Mouse (Mus musculus): ENCODE results near the gene Kif6. TPM values are rescaled to one million over a fixed set of nuclear protein-coding genes. Genes with fewer than 3 reads are reported as not detected.
A peak's percentile ranks its signal among the peaks of the same experiment; 100 is the strongest.

Gene Kif6
- polyA plus RNA-seq, 1 experiment from 2014 or later = 3.5 TPM

- Histone ChIP-seq H3K9ac (ENCODE audit: low read length) (no peak overlapping the region), H3K27me3 (ENCODE audit: control insufficient read depth, insufficient read depth, low read length) (no peaks in the 10 kb centered on the region), H3K9me3 (ENCODE audit: control insufficient read depth, low read length) (no peaks in the 10 kb centered on the region), H3K4me2 (ENCODE audit: low read depth) (no peak overlapping the region), H3K36me3 (ENCODE audit: control insufficient read depth, insufficient read depth, low read length) (no peaks in the 10 kb centered on the region), H3K27ac (ENCODE audit: low read depth, low read length) (no peak overlapping the region), H3K4me1 (ENCODE audit: control insufficient read depth, insufficient read depth, low read length) (peaks cover 11% of the 10 kb centered on the region), H3K4me3 (ENCODE audit: low read depth, low read length) (no peak overlapping the region)
- whole genome bisulfite sequencing = 29% methylated on average over 5 of the region's 5 CpGs
- DNase-seq (ENCODE audit: low spot score) (peak; percentile 49), ATAC-seq (ENCODE audit: insufficient read depth, low FRiP score, low TSS enrichment) (0 out of 2 replicates have a peak, but pooled peaks have one; percentile 27)
Measured at GRCm38 (mm10) chr17:49816703-49817102, 201.8 kb downstream of the Kif6 start.

- H3K9me3 ChIP-seq (ENCODE audit: control insufficient read depth, low read length) = no peaks in the 10 kb centered on the region
- H3K27me3 ChIP-seq (ENCODE audit: control insufficient read depth, insufficient read depth, low read length) = no peaks in the 10 kb centered on the region
- peaks cover 10% of the 10 kb centered on the region for H3K4me1 ChIP-seq (ENCODE audit: control insufficient read depth, insufficient read depth, low read length)
- no peak overlapping the region for H3K27ac ChIP-seq (ENCODE audit: low read depth, low read length)
- H3K36me3 ChIP-seq (ENCODE audit: control insufficient read depth, insufficient read depth, low read length) = no peaks in the 10 kb centered on the region
- no peak overlapping the region for H3K9ac ChIP-seq (ENCODE audit: low read length)
- H3K4me2 ChIP-seq (ENCODE audit: low read depth) = no peak overlapping the region
- 87% methylated on average over 4 of the region's 4 CpGs for whole genome bisulfite sequencing
- ATAC-seq (ENCODE audit: insufficient read depth, low FRiP score, low TSS enrichment) = no peak
- H3K4me3 ChIP-seq (ENCODE audit: low read depth, low read length) = no peak overlapping the region
- DNase-seq (ENCODE audit: low spot score) = no peak
Measured at GRCm38 (mm10) chr17:49820203-49820602, 205.3 kb downstream of the Kif6 start.

GRCm38 (mm10) chr17:49824142-49824840 lies 209.4 kb downstream of the Kif6 start:
- DNase-seq (ENCODE audit: low spot score) (no peak), ATAC-seq (ENCODE audit: insufficient read depth, low FRiP score, low TSS enrichment) (no peak)
- H3K27ac ChIP-seq (ENCODE audit: low read depth, low read length) = no peak overlapping the region
- no peaks in the 10 kb centered on the region for H3K27me3 ChIP-seq (ENCODE audit: control insufficient read depth, insufficient read depth, low read length)
- WGBS = 74% methylated on average over 6 of the region's 6 CpGs
- no peak overlapping the region for H3K4me3 ChIP-seq (ENCODE audit: low read depth, low read length)
- no peak overlapping the region for H3K9ac ChIP-seq (ENCODE audit: low read length)
- no peak overlapping the region for H3K4me2 ChIP-seq (ENCODE audit: low read depth)
- H3K36me3 ChIP-seq (ENCODE audit: control insufficient read depth, insufficient read depth, low read length) = no peaks in the 10 kb centered on the region
- no peaks in the 10 kb centered on the region for H3K9me3 ChIP-seq (ENCODE audit: control insufficient read depth, low read length)
- no peaks in the 10 kb centered on the region for H3K4me1 ChIP-seq (ENCODE audit: control insufficient read depth, insufficient read depth, low read length)

- no peaks in the 10 kb centered on the region for H3K36me3 ChIP-seq (ENCODE audit: control insufficient read depth, insufficient read depth, low read length)
- no peaks in the 10 kb centered on the region for H3K9me3 ChIP-seq (ENCODE audit: control insufficient read depth, low read length)
- no peaks in the 10 kb centered on the region for H3K4me1 ChIP-seq (ENCODE audit: control insufficient read depth, insufficient read depth, low read length)
- DNase-seq (ENCODE audit: low spot score) (no peak), ATAC-seq (ENCODE audit: insufficient read depth, low FRiP score, low TSS enrichment) (no peak)
- no peak overlapping the region for H3K4me2 ChIP-seq (ENCODE audit: low read depth)
- H3K27ac ChIP-seq (ENCODE audit: low read depth, low read length) = no peak overlapping the region
- WGBS = 86% methylated on average over 7 of the region's 7 CpGs
- H3K27me3 ChIP-seq (ENCODE audit: control insufficient read depth, insufficient read depth, low read length) = no peaks in the 10 kb centered on the region
- H3K9ac ChIP-seq (ENCODE audit: low read length) = no peak overlapping the region
- no peak overlapping the region for H3K4me3 ChIP-seq (ENCODE audit: low read depth, low read length)
Measured at GRCm38 (mm10) chr17:49824841-49825450, 210.0 kb downstream of the Kif6 start.

GRCm38 (mm10) chr17:49825831-49826230 lies 210.9 kb downstream of the Kif6 start:
- no peak for DNase-seq (ENCODE audit: low spot score)
- 93% methylated on average over 5 of the region's 5 CpGs for WGBS

GRCm38 (mm10) chr17:49831745-49832144 lies 216.8 kb downstream of the Kif6 start:
- 38% methylated on average over 3 of the region's 3 CpGs for WGBS
- no peak for DNase-seq (ENCODE audit: low spot score)

More at GRCm38 (mm10) chr17:49825831-49826230, 210.9 kb downstream of the Kif6 start:
- no peak for ATAC-seq (ENCODE audit: insufficient read depth, low FRiP score, low TSS enrichment)
- Histone ChIP-seq H3K4me2 (ENCODE audit: low read depth) (no peak overlapping the region), H3K9me3 (ENCODE audit: control insufficient read depth, low read length) (no peaks in the 10 kb centered on the region), H3K4me1 (ENCODE audit: control insufficient read depth, insufficient read depth, low read length) (no peaks in the 10 kb centered on the region), H3K27ac (ENCODE audit: low read depth, low read length) (no peak overlapping the region), H3K9ac (ENCODE audit: low read length) (no peak overlapping the region), H3K27me3 (ENCODE audit: control insufficient read depth, insufficient read depth, low read length) (no peaks in the 10 kb centered on the region), H3K36me3 (ENCODE audit: control insufficient read depth, insufficient read depth, low read length) (no peaks in the 10 kb centered on the region), H3K4me3 (ENCODE audit: low read depth, low read length) (no peak overlapping the region)

GRCm38 (mm10) chr17:49834044-49834545 lies 219.2 kb downstream of the Kif6 start:
- ATAC-seq (ENCODE audit: insufficient read depth, low FRiP score, low TSS enrichment) = no peak
- Histone ChIP-seq H3K4me1 (ENCODE audit: control insufficient read depth, insufficient read depth, low read length) (no peaks in the 10 kb centered on the region), H3K9ac (ENCODE audit: low read length) (no peak overlapping the region), H3K27me3 (ENCODE audit: control insufficient read depth, insufficient read depth, low read length) (no peaks in the 10 kb centered on the region), H3K4me2 (ENCODE audit: low read depth) (no peak overlapping the region), H3K27ac (ENCODE audit: low read depth, low read length) (no peak overlapping the region), H3K4me3 (ENCODE audit: low read depth, low read length) (no peak overlapping the region), H3K9me3 (ENCODE audit: control insufficient read depth, low read length) (no peaks in the 10 kb centered on the region), H3K36me3 (ENCODE audit: control insufficient read depth, insufficient read depth, low read length) (no peaks in the 10 kb centered on the region)
- WGBS = 88% methylated on average over 5 of the region's 5 CpGs
- DNase-seq (ENCODE audit: low spot score) = no peak

More at GRCm38 (mm10) chr17:49831745-49832144, 216.8 kb downstream of the Kif6 start:
- Histone ChIP-seq H3K27ac (ENCODE audit: low read depth, low read length) (no peak overlapping the region), H3K9me3 (ENCODE audit: control insufficient read depth, low read length) (no peaks in the 10 kb centered on the region), H3K4me3 (ENCODE audit: low read depth, low read length) (no peak overlapping the region), H3K27me3 (ENCODE audit: control insufficient read depth, insufficient read depth, low read length) (no peaks in the 10 kb centered on the region), H3K4me1 (ENCODE audit: control insufficient read depth, insufficient read depth, low read length) (no peaks in the 10 kb centered on the region), H3K36me3 (ENCODE audit: control insufficient read depth, insufficient read depth, low read length) (no peaks in the 10 kb centered on the region), H3K9ac (ENCODE audit: low read length) (no peak overlapping the region), H3K4me2 (ENCODE audit: low read depth) (no peak overlapping the region)
- ATAC-seq (ENCODE audit: insufficient read depth, low FRiP score, low TSS enrichment) = no peak

GRCm38 (mm10) chr17:49837417-49837816 lies 222.5 kb downstream of the Kif6 start:
- WGBS = 63% methylated on average over 5 of the region's 5 CpGs
- Histone ChIP-seq H3K27ac (ENCODE audit: low read depth, low read length) (no peak overlapping the region), H3K4me2 (ENCODE audit: low read depth) (no peak overlapping the region), H3K4me3 (ENCODE audit: low read depth, low read length) (no peak overlapping the region), H3K9me3 (ENCODE audit: control insufficient read depth, low read length) (no peaks in the 10 kb centered on the region), H3K4me1 (ENCODE audit: control insufficient read depth, insufficient read depth, low read length) (no peaks in the 10 kb centered on the region), H3K36me3 (ENCODE audit: control insufficient read depth, insufficient read depth, low read length) (no peaks in the 10 kb centered on the region), H3K27me3 (ENCODE audit: control insufficient read depth, insufficient read depth, low read length) (no peaks in the 10 kb centered on the region), H3K9ac (ENCODE audit: low read length) (no peak overlapping the region)
- DNase-seq (ENCODE audit: low spot score) (no peak), ATAC-seq (ENCODE audit: insufficient read depth, low FRiP score, low TSS enrichment) (no peak)

- WGBS = 61% methylated on average over 3 of the region's 3 CpGs
- Histone ChIP-seq H3K4me2 (ENCODE audit: low read depth) (no peak overlapping the region), H3K36me3 (ENCODE audit: control insufficient read depth, insufficient read depth, low read length) (no peaks in the 10 kb centered on the region), H3K9ac (ENCODE audit: low read length) (no peak overlapping the region), H3K4me3 (ENCODE audit: low read depth, low read length) (no peak overlapping the region), H3K4me1 (ENCODE audit: control insufficient read depth, insufficient read depth, low read length) (no peaks in the 10 kb centered on the region), H3K9me3 (ENCODE audit: control insufficient read depth, low read length) (no peaks in the 10 kb centered on the region), H3K27me3 (ENCODE audit: control insufficient read depth, insufficient read depth, low read length) (no peaks in the 10 kb centered on the region), H3K27ac (ENCODE audit: low read depth, low read length) (no peak overlapping the region)
- DNase-seq (ENCODE audit: low spot score) = no peak
- no peak for ATAC-seq (ENCODE audit: insufficient read depth, low FRiP score, low TSS enrichment)
Measured at GRCm38 (mm10) chr17:49839243-49839642, 224.3 kb downstream of the Kif6 start.
